Mouse (Mus musculus) bone marrow macrophage, adult 2 months (primary cell): ENCODE measurements at regions not wholly inside any gene's neighbourhood (a gene's known extent, or its start where the extent isn't known, plus 50 kb on each side); places are given as distances from the start of the nearest gene placed in this dataset.

ENCODE experiments used
- CTCF ChIP-seq: IDR thresholded peaks from 2 replicates; pipeline ENCODE4 v1.5.1; 2012; ENCODE audit warnings: low read depth, mild to moderate bottlenecking, low read length, moderate library complexity
- POLR2A ChIP-seq: IDR thresholded peaks from 2 replicates; pipeline ENCODE4 v1.6.1; 2012; ENCODE audit warnings: mild to moderate bottlenecking, low read depth, low read length, borderline replicate concordance

- TF ChIP-seq POLR2A = no peak
- TF ChIP-seq CTCF = no peak
These were observed 74.9 kb downstream of the Ets2 start for GRCm38 (mm10) chr16:95776610-95777363.
